ENCODE assay signal across 7 mouse cellular contexts in genomic region chr11:60292718-60293117, GRCm38 (mm10). TPM values are rescaled to one million over a fixed set of nuclear protein-coding genes. Genes with fewer than 3 reads are reported as not detected.
A peak's percentile ranks its signal among the peaks of the same experiment; 100 is the strongest.
DNase-seq lines count a peak whose midpoint lies in the region; ATAC-seq and TF ChIP-seq lines count a peak whose summit lies in the region.

No protein-coding gene starts in this region.

- DNase-seq in ES-E14 (ENCODE audit: low read depth, low spot score) = peak; percentile 29
- DNase-seq in adrenal gland, postnatal 14 days = peak; percentile 80
- peak; percentile 65 to 69 for DNase-seq in kidney, postnatal 36 days
- DNase-seq in lung, postnatal 0 days (ENCODE audit: low spot score) = peak; percentile 92
- peak; percentile 50 for DNase-seq in stomach, postnatal 0 days (ENCODE audit: low spot score)

- no peak for TF ChIP-seq EP300 in lung, postnatal 0 days (IDR thresholded peaks at IDR 0.05)
- TF ChIP-seq EP300 in stomach, postnatal 0 days (optimal IDR thresholded peaks at IDR 0.05) = no peak

- no peak overlapping the region for H3K9ac ChIP-seq in ES-E14 (ENCODE audit: insufficient read depth, low read depth, low read length, poor library complexity, severe bottlenecking)
- H3K9ac ChIP-seq in embryonic facial prominence, embryonic 13.5 days = 0 out of 2 replicates have a peak overlapping the region, but pooled peaks have one; percentile 16
- H3K9ac ChIP-seq in heart, embryonic 16.5 days (ENCODE audit: low read length) = no peak overlapping the region; the same call in 1 of the 2 replicates
- no peak overlapping the region for H3K9ac ChIP-seq in lung, postnatal 0 days (replicated peaks; ENCODE audit: low read depth)
- no peak overlapping the region for H3K9ac ChIP-seq in stomach, postnatal 0 days (ENCODE audit: low read length)

- ATAC-seq in embryonic facial prominence, embryonic 13.5 days (ENCODE audit: insufficient number of reproducible peaks, insufficient read depth, low FRiP score, low TSS enrichment, low read depth) = no peak
- ATAC-seq in heart, embryonic 16.5 days (replicated peaks; ENCODE audit: extremely low read depth, insufficient read depth, low FRiP score) = peak; percentile 87
- peak; percentile 89 for ATAC-seq in lung, postnatal 0 days
- peak; percentile 66; the same call in 1 of the 2 replicates for ATAC-seq in stomach, postnatal 0 days (ENCODE audit: low FRiP score, low TSS enrichment)

- no peak overlapping the region for H3K27ac ChIP-seq in ES-E14 (ENCODE audit: insufficient read depth, low read depth, low read length, poor library complexity, severe bottlenecking)
- H3K27ac ChIP-seq in embryonic facial prominence, embryonic 13.5 days = peak overlapping the region; percentile 74; the same call in 1 of the 2 replicates
- peak overlapping the region; percentile 36; the same call in 1 of the 2 replicates for H3K27ac ChIP-seq in heart, embryonic 16.5 days (ENCODE audit: low read length)
- H3K27ac ChIP-seq in lung, postnatal 0 days (ENCODE audit: low read length) = no peak overlapping the region
- H3K27ac ChIP-seq in stomach, postnatal 0 days (replicated peaks) = no peak overlapping the region; the same call in 1 of the 2 replicates

- peaks cover 2% of the 10 kb centered on the region; the same call in 1 of the 2 replicates for H3K36me3 ChIP-seq in ES-E14 (ENCODE audit: control insufficient read depth, insufficient read depth, low read length, poor library complexity, severe bottlenecking)
- no peaks in the 10 kb centered on the region for H3K36me3 ChIP-seq in embryonic facial prominence, embryonic 13.5 days
- no peaks in the 10 kb centered on the region for H3K36me3 ChIP-seq in heart, embryonic 16.5 days (ENCODE audit: control insufficient read depth, insufficient read depth)
- H3K36me3 ChIP-seq in lung, postnatal 0 days (ENCODE audit: insufficient read depth, low read length) = no peaks in the 10 kb centered on the region
- H3K36me3 ChIP-seq in stomach, postnatal 0 days (ENCODE audit: control insufficient read depth, insufficient read depth, low read length) = no peaks in the 10 kb centered on the region

- in situ Hi-C loops in ES-E14 (cut with MboI; ENCODE audit: low sequenced_read_pairs in 2 of 2, unreplicated experiment in 2 of 2) = no loop called here

- H3K4me2 ChIP-seq in embryonic facial prominence, embryonic 13.5 days = no peak overlapping the region
- H3K4me2 ChIP-seq in heart, embryonic 16.5 days (ENCODE audit: low read depth, low read length) = no peak overlapping the region
- H3K4me2 ChIP-seq in lung, postnatal 0 days (replicated peaks; ENCODE audit: low read depth, low read length) = no peak overlapping the region
- no peak overlapping the region for H3K4me2 ChIP-seq in stomach, postnatal 0 days (replicated peaks; ENCODE audit: low read depth)

- no peaks in the 10 kb centered on the region for H3K9me3 ChIP-seq in ES-E14 (ENCODE audit: control insufficient read depth, insufficient read depth, low read depth, low read length)
- H3K9me3 ChIP-seq in embryonic facial prominence, embryonic 13.5 days = no peaks in the 10 kb centered on the region
- H3K9me3 ChIP-seq in heart, embryonic 16.5 days (replicated peaks; ENCODE audit: control insufficient read depth, low read length) = no peaks in the 10 kb centered on the region
- no peaks in the 10 kb centered on the region for H3K9me3 ChIP-seq in lung, postnatal 0 days (ENCODE audit: low read length)
- H3K9me3 ChIP-seq in stomach, postnatal 0 days (ENCODE audit: control insufficient read depth, low read length) = no peaks in the 10 kb centered on the region

- peak; percentile 91 for TF ChIP-seq CTCF in lung, postnatal 0 days (IDR thresholded peaks at IDR 0.05)
- TF ChIP-seq CTCF in stomach, postnatal 0 days (IDR thresholded peaks at IDR 0.05; ENCODE audit: low read depth) = peak; percentile 89

- WGBS in embryonic facial prominence, embryonic 13.5 days = 24% methylated on average over 2 of the region's 2 CpGs
- WGBS in heart, embryonic 16.5 days = 38% methylated on average over 2 of the region's 2 CpGs
- 42% methylated on average over 2 of the region's 2 CpGs for WGBS in lung, postnatal 0 days
- WGBS in stomach, postnatal 0 days = 42% methylated on average over 2 of the region's 2 CpGs

- H3K4me3 ChIP-seq in ES-E14 (ENCODE audit: insufficient read depth in 1 of 2, low read depth in 1 of 2, low read length in 2 of 2, poor library complexity in 1 of 2, severe bottlenecking in 1 of 2) = no peak overlapping the region
- H3K4me3 ChIP-seq in embryonic facial prominence, embryonic 13.5 days = no peak overlapping the region
- H3K4me3 ChIP-seq in heart, embryonic 16.5 days (ENCODE audit: low read length) = no peak overlapping the region
- H3K4me3 ChIP-seq in lung, postnatal 0 days (ENCODE audit: low read depth, low read length) = no peak overlapping the region
- no peak overlapping the region for H3K4me3 ChIP-seq in stomach, postnatal 0 days (ENCODE audit: low read depth, low read length)

- H3K27me3 ChIP-seq in embryonic facial prominence, embryonic 13.5 days = no peaks in the 10 kb centered on the region
- H3K27me3 ChIP-seq in heart, embryonic 16.5 days (ENCODE audit: control insufficient read depth, insufficient read depth, low read length) = no peaks in the 10 kb centered on the region
- H3K27me3 ChIP-seq in lung, postnatal 0 days (replicated peaks; ENCODE audit: insufficient read depth, low read length) = no peaks in the 10 kb centered on the region
- H3K27me3 ChIP-seq in stomach, postnatal 0 days (ENCODE audit: control insufficient read depth, insufficient read depth, low read length) = no peaks in the 10 kb centered on the region

- H3K4me1 ChIP-seq in ES-E14 (ENCODE audit: control insufficient read depth in 2 of 2, insufficient read depth in 2 of 2, low read length in 2 of 2, poor library complexity in 1 of 2) = peaks cover 0 to 11% of the 10 kb centered on the region in 2 experiments; a peak in 2 of 4 replicates
- H3K4me1 ChIP-seq in embryonic facial prominence, embryonic 13.5 days = peaks cover 62% of the 10 kb centered on the region
- H3K4me1 ChIP-seq in heart, embryonic 16.5 days (ENCODE audit: control insufficient read depth, insufficient read depth, low read length) = peaks cover 9% of the 10 kb centered on the region
- no peaks in the 10 kb centered on the region for H3K4me1 ChIP-seq in lung, postnatal 0 days (ENCODE audit: insufficient read depth, low read depth, low read length)
- peaks cover 5% of the 10 kb centered on the region; the same call in 1 of the 2 replicates for H3K4me1 ChIP-seq in stomach, postnatal 0 days (replicated peaks; ENCODE audit: control insufficient read depth, insufficient read depth)

TF ChIP-seq in ES-E14, 5 proteins besides CTCF, POLR2A, EP300 and RAD21:
- TF ChIP-seq ZC3H11A (IDR thresholded peaks at IDR 0.05; ENCODE audit: borderline replicate concordance, low read depth, low read length) (peak; percentile 45; the same call in 1 of the 2 replicates), CHD2 (IDR thresholded peaks at IDR 0.05; ENCODE audit: low read depth, low read length) (no peak)

RNA-seq across cellular contexts. Expression of gene Tom1l2, which starts 60.0 kb away (rescaled TPM):
- total RNA-seq in ES-E14 (2012; rRNA removed) = 9.3 and 10.4 TPM in 2 replicates
- total RNA-seq in adrenal gland, postnatal 14 days (2021) = 55.9 and 65.0 TPM in 2 replicates
- polyA plus RNA-seq in embryonic facial prominence, embryonic 13.5 days (2015; fragmentation: Nextera tagmentation; extraction: Ambion mirVana) = 27.8 and 29.5 TPM in 2 replicates
- polyA plus RNA-seq in heart, embryonic 16.5 days (2015; fragmentation: Nextera tagmentation; extraction: Ambion mirVana) = 40.0 and 41.0 TPM in 2 replicates
- 19.1 and 19.7 TPM in 2 replicates for polyA plus RNA-seq in lung, postnatal 0 days (2015; fragmentation: Nextera tagmentation; extraction: Ambion mirVana)
- polyA plus RNA-seq in stomach, postnatal 0 days (2015; fragmentation: Nextera tagmentation; extraction: Ambion mirVana) = 15.9 and 19.4 TPM in 2 replicates

Comparison
In these comparisons a context has a peak if more than half of its experiments do, and no peak if none do; other contexts are left out.
1. DNase-seq: peak in every context shown above with its lines; median percentile 92 in lung, postnatal 0 days; 80 in adrenal gland, postnatal 14 days; 67 in kidney, postnatal 36 days; 50 in stomach, postnatal 0 days; 29 in ES-E14.
2. H3K27ac ChIP-seq: peak in embryonic facial prominence, embryonic 13.5 days (single experiment) and heart, embryonic 16.5 days (single experiment); none in ES-E14 (single experiment), lung, postnatal 0 days (single experiment) and stomach, postnatal 0 days (single experiment).